Mouse (Mus musculus): ENCODE measurements around the gene Tll2. TPM values are rescaled to one million over a fixed set of nuclear protein-coding genes. Genes with fewer than 3 reads are reported as not detected.

Tll2 gene
- total RNA-seq, 2 experiments from 2014 or later: 0.31 to 0.32 TPM

DNA sequence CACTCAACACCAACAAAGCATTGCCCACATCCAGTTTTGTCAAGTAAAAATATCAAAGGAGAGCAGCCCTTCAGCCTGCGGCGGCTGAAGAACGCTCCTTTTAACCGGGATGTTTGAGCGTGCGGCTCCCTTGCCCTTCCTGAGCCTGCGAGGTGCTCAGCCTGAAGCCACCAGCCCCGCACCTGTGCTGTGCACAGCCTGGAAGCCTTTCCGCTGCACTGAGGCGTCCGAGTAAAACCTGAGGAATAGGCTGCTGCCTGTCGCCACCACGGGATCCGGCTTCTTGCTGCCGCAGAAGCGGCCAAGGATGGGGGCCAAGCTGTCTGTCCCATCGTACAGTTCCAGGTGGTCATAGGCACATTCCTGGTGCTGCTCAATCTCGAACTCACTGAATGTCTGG, 118.1 kb downstream of the Tll2 start:
- no peak for DNase-seq

DNA sequence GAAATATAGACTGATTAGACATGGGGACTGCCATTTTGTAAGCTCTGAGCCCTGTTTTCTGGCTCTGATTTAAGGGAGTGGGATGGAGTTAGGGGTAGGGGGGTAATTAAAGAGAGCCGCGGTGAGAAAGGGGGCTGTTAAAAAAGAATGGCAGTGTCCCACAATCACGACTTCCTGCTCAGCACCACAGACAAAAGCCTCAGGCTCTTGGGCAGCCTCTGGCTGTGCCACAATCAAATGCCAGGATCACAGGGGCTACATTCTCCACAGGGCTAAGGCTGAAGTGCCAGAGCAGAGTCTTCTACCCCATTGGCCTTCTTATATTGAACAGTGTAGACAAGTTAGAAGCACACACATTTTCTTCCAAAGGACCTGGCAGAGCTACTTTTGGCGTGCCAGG, 118.7 kb downstream of the Tll2 start:
- DNase-seq: no peak

DNA sequence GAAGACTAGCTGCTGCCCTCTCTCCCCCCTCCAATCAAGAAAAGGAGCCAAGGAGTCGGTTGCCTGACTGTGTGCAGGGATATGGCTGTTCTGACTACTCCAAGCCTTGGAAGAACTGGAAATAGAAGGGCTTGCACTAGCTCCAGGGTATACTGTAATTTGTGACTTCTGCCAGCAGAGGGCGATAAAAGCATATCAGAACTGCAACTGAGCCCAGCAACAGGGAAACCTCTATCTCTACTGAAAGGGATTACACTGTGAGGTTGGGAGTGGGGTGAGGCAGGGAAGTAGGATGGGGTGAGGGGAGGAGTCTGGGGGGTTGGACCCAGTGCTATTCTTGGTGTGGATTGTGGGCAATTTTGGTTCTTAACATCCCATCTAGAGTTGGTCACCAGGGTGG, 119.9 kb downstream of the Tll2 start:
- peak; percentile 71 to 87 for DNase-seq

DNA sequence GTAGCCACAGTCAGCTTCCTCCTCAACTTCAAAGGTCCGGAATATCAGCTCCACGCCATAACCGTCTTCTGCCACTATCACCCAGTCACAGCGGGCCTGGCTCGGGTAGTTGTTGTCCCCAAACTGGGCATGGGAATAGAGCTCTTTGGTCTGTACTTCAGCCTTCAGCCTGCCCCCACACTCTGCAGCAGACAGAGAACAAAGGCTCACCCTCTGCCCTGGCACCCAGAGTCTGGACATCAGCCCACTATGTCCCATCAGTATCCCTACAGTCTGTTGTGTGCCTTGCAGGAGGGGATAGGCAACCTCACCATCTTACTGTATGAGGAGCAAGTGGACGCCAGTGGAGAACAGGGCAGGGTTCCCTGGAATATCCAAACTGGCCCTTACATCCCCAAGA, 120.3 kb downstream of the Tll2 start:
- DNase-seq: no peak

DNA sequence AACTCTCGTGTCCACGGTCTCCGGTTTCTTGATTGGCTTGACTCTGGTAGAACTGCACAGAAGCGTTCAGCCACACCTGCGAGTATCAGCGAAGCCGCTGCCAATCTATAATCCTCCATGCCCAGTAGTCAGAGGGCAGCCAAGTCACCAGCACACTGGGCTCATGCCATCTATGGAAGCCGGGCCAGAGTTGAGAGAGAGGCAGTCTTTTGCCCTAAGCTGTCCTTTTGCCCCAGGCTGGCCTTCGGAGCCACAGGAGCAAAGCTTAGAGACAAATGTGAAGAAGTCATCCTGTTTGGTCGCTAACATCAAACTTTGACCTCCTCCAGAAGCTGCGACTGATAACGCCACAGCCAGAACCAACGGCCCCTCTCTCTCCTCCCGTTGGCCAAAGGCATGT, 123.0 kb downstream of the Tll2 start:
- DNase-seq: no peak

DNA sequence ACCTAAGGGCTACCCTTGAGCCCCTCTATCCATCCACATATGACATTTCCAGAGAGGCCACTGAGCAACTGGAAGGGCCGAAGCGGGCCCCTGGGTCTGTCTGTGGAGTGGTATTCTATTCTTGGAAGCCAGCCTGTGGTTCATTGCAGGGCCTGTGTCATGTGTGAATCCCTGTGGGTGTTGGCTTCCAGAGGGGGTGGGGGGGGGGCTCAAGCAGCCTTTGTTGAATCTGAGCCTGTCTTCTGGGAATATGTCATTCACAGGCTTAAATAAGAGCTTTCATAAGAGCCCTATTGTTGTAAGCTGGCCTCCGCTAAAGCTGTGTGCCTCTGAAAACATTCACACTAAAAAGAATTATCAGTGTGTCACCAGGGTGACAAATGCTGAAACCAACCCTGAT, 125.0 kb downstream of the Tll2 start:
- DNase-seq: no peak

DNA sequence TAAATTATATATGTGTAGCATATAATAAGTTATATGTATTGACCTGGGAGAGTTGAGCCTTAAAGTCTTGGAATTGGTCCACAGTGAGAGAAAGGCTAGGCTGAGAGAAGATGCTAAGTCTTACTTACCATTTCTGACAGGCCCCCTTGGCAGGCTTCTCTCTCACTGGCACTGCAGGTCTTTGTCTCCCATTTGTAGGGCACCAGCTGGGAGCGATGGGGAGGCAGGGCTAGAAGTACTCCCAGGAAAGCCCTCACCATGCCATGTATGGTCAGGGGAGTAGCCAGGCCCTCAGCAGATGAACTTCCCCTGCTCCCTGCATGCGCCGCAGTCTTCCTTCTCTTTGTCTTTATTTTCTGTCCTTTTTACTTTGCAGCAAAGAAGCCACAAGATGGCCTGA, 129.7 kb downstream of the Tll2 start, which contains the start of gene Opalin:
Gene Opalin, minus strand, starts transcription at position 208 of the 400 bp plus-strand sequence.
- no peak for DNase-seq

DNA sequence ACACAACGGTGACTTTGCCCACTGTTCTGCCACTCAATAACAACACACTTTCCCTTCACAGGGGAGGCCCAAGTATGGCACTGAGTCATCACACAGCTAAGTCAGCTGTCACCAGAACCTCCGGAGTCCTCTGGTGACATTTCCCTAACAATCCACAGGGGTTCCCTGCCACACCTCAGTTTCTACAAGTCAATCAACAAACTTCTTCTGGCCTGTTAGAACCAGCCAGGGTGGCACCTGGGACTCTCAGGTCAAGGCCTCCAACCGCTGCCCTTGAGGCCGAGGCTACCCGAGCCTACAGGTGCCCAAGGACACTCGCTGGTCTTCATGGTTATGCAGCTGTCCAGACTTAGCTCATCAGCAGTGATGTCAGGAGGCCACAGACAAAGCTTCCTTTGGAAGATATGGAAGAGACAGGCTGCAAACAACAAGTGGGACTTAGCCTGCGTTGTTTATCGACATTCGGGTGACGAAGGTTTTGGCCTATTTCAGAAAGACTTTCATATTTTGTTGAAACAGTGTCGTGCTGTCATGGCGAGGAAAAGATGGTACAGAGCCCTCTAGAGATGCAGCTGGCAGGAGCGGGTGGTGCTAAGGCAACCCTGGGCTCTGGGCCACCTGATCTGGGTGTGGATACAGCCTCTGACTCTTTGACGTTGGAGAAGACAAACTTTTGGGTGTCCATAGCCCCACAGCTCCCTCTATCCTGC, 132.7 kb downstream of the Tll2 start:
- DNase-seq: no peak

DNA sequence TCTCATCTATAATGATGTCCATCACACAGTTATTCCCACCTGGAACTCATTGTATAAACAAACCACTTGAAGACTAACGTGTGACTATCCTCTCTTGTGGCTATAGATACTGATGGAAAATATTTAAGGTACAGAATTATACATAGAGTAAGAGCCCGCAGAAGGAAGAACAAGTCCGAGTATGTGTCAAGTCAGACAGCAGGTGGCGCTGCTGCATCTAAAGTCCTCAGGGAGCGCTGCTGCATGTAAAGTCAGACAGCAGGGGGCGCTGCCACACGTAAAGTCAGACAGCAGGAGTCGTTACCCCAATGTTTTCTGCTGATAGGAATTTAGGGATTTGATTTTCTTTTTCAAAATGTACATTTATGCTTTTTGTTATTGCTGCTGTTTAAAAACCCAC, 135.1 kb downstream of the Tll2 start:
- DNase-seq: peak; percentile 80 to 93

DNA sequence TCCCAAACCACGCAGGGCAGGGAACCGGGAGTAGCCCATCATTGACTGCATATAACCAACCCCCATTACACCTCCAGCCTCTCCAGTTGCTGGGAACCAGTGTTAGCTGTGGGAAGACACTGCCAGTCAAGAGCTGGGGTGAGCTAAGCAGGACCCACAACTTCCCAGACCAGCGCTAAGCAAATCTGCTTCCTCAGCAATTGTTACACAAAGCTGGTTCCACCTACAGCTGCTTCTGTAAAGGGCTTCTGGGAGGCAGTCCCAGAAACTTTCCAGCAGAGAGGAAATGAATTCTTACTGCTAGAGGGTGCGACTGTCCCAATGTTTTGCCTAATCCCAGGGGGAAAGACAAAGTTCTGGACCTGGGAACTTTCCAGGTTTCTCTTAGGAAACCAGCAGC, 151.9 kb downstream of the Tll2 start:
- DNase-seq: no peak

DNA sequence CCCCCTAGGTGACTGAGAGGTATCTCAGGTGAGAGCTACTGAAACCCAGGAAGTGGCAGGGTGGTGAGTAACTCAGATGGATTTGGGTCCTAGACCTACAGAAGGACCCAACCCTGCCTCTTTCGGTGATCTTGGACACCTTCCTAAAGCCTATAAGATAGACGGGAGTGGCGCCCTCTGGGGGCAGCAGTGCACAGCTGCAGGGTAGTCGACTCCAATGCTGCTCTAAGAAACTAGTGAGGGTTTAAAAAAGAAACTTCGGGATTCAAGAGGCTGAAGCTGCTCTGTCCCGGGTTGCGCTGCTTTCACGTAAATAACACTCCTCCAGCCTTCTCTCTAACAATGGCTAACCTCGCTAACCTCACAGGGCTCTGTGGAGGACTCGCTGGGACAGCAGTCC, 153.1 kb downstream of the Tll2 start:
- DNase-seq: peak in 1 of 2 experiments; percentile 26

DNA sequence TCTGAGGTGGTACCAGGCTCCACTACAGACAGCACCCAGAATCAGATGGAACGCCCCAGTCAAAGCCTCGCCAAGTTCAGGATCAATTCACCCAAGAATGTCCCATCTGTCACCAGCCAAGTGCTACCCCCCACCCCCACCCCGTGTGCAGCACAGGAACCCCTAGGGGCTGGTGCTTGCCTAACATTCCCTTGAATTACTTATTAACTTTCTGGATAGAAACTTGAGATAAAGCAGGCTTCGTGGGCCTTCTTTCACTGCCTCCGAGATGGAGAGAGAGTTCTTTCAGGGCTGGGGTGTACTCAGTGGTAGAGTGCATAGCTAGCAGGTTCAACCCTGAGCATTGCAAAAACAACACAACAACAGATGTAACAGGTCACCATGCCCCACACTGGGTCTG, 154.4 kb downstream of the Tll2 start:
- no peak for DNase-seq

DNA sequence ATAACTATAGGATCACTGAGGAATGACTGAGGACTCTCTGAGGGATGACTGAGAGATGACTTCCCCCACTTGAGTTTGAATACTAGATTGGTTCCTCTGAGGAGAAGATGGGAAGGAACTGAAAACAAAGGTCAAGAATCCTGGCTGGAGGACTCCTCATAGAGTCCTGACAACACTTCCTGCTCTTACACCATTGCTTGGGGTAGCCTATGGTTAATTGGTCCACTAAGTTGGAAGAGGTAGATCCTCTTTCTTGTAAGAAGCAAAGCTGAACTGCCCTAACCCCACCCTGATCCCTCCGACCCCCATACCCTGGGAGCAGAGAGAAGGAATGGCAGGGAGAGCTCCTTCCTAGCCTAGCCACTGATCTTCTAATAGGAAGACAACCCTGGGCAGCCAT, 154.9 kb downstream of the Tll2 start:
- no peak for DNase-seq

DNA sequence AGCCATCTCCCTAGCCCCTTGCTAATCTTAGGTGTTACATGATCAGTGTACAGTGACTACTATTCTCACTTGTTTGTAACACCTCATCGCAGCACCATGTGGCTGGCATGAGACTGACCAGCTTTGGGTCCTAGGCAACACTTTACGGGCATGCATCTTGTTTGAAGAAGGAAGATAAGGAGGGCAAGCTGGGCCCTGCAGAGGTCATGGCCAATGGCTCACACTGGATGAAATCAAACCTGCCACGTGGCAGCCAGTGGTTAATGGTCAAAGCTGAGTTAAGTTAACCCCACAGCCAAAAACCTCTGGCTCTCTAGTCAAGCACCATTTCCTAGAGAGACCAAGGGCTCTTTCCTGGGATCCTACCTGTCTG, 158.5 kb downstream of the Tll2 start:
- no peak for DNase-seq

DNA sequence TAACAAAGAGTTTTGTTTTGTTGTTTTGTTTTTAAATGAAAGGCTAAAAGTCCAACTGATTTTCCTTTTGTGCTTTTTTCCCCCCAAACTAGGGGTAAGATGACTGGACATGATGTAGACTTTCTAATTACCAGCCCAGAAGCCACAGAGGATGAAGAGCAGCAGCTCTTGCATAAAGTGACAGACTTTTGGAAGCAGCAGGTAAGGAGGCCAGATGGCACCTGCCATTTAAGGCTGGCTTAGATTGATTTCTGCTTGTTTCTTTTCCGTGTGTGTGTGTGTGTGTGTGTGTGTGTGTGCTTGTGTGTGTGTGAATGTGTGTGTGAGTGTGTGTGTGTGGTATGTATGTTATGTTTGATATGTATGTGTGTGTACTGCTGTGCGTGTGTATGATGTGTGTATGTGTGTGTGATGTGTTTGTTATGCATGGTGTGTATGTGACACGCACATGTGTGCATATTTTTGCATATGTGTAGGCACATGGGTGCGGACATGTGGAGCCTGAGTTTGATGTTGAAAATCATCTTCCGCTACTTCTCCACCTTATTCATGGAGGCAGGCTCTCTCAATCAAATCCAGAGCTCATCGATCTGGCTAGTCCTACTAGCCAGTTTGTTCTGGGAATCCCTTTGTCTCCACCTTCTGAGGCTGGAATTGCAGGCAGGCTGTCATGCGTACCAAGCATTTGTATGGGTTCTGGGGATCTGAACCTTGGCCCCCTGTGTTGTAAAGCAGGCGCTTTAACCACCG, 159.0 kb downstream of the Tll2 start:
- DNase-seq: no peak

DNA sequence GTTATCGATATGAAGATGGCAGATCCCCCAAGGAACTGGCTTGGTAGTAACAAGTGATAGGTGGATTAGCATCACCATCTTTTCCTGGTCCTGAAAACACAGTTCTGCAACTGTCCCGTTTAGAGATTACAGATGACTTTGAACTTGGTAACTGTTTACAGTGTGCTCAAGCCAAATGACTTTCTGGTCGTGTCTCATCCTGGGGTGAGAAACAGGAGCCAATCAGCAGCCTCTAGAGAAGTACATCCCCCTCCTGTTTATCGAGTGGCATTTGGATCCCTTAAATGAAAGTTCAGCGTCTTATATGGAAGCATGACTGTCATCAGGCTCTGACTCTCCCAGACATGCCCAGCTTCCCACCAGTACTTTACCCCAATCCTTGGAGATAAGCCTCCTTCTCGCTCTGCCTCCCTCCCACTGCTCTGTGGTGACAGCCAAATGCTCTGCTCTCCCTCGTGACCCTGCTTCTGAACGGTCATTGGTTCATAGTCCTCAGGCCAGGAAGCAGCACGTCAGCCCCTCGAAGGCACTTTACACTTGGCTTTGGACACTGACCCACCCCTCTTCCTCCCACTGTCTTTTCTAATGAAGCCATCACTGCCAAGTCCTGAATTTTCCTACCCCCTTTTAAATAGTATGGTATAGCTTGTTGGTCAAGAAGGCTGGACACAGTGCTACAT, 161.4 kb downstream of the Tll2 start:
- DNase-seq: no peak

DNA sequence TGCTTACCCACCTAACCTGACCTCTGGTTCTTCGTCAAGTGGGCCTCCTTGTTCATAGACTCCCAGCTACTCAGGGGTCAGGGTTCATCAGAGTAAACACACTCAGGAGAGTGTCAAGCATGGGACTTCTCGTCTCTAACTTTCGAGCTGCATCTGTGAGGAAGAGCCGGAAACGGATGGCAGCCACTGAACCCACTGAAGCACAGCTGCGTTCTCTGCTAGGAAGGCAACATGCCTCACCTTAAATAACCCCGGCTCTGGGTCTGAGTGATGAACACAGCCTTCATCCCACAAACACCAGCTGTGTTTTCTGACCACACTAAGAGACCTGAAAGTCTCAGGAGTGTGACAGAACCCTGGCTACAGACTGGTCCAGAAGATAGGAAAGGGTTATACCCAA, 167.5 kb downstream of the Tll2 start:
- no peak for DNase-seq

DNA sequence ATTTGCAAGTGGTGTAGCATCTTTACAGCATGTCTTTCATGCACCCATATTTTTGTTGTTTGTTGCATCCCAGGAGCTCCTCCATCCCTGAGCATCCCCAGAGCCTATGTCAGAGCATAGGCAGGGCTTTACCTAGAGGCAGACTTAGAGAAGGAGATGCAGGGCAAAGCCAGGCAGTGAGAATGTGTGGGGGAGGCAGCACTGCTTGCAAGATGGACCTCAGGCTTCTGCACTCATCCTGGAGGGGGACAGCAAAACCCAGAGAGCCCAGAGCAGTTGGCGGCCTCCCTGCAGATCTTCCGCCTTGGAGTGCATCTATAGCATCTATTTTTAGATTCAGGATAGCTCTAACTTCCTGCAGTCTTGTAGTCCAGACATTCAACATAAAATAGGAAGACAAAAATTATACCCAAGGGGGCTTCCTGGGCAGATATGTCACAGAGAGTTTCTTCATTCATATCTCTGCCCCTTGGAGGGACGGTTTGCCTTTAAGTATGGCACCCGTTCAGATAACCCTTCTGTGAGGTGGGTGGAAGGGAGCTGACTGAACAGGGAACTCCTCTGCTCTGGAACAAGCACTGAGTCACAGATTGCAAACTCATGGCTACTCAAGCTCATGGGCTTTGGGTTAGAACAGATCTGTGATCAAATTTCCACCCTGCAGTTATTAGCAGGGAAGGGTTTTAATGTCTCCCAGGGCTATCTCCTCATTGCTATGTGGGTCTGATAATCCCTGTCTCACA, 170.7 kb downstream of the Tll2 start:
- no peak for DNase-seq

Data from heart, adult 18-20 months (tissue).